Mouse (Mus musculus): ENCODE measurements around the gene Klhl26.

The Klhl26 gene

GRCm38 (mm10) chr8:70440246-70440645, 36.5 kb downstream of the Klhl26 start:
- no peak for DNase-seq

DNA sequence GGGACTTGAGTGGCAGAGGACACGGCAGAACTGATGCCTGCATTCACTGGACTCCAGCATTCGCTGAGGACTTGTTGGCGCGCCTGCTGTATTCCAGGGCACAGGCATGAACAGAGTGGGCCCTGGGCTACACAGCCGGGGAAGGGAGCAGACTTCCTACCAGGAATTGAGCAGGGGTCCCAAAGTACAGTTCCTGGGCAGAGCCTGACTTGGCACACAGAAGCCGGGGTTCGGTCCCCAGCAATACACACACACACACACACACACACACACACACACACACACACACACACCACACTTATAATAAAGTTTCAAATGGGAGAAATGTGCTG, 37.0 kb downstream of the Klhl26 start:
- no peak for DNase-seq

GRCm38 (mm10) chr8:70439055-70439847, 37.5 kb downstream of the Klhl26 start, which contains the start of gene Crtc1:
Crtc1 (minus strand) TSS chr8:70439579.
- peak; percentile 98 for DNase-seq

DNA sequence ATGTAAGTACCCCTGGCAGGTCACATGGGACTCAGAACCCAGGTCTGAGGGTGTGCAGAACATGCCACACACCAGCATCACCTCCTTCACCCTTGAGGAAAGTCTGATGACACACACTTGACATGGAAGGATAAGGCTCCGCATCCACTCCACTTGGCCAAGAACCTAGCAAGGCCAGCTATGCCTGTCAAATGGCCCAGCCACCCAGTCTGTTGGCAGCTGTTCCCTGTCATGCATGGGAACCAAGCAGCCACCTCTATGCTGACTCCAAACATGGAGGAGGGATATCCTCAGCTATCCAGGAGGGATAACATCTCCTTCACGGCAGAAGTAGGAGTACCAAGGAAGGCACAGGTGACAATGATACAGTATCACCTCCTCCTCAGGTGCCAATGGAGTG, 38.3 kb downstream of the Klhl26 start:
- DNase-seq, result no peak

- no peak for DNase-seq
Measured at GRCm38 (mm10) chr8:70435156-70435555, 41.6 kb downstream of the Klhl26 start.

DNA sequence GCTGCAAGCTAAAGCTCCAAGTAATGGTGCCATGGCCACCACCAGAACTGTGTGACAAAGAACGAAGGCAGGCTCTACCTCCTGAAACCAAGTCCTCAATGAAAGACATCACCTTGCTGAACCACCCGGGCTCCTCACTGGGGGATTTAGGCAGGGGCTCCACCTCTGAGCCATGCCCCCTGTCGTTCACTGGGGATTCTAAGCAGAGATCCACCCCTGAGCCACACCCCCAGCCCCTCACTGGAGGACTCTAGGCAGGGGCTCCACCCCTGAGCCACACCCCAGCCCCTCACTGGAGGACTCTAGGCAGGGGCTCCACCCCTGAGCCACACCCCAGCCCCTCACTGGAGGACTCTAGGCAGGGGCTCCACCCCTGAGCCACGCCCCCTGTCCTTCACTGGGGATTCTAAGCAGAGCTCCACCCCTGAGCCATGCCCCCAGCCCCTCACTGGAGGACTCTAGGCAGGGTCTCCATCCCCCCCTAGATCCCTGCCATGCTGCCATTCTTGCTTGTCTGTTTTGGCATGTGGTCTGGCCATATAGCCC, 43.7 kb downstream of the Klhl26 start:
- no peak for DNase-seq

DNA sequence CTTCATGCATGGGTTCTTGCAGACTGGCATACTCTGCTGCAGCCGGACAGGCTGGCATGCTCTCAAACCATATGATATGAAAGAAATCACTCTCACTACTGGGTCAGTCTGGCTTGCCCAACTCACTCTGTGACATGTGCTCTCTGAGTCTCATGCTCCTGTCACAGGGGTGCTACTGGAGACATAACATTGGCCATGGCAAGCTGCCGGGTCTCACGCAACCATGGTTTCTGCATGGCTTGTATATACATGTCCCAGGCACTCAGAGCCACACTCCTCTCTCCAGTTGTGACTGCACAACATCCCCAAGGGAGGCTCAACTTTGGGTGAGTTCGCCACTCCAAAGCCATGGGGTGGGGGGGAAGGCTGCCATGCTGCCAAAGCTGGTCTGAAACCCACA, 45.6 kb downstream of the Klhl26 start:
- no peak for DNase-seq

DNA sequence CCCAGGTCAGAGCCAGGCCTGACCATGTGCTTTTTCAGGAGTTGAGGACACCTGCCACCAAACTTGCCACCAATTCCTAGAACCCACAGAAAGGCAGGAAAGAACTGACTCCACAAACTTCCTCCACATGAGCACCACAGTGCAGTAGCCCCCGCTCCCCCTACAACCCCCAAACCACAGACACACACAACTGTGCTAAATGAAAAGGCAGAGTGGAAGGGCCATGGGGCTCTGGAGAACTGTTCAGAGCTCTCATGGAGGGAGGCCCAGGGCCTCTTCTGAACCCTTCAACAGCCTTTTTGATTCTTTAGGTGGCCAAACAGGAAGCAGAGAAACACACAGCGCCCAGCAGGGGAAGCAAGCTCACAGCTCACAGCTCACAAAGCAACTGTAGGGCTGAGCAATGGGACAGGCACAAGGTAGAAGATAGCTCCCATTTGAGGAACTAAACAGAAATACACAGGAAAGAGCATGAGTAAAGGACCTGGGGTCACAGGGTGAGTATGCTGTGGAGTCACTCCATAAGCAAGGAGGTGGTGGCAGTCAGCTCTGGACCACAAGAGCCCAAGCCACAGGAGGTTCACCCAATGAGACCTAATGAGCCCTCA, 50.4 kb downstream of the Klhl26 start:
- DNase-seq, result no peak

DNA sequence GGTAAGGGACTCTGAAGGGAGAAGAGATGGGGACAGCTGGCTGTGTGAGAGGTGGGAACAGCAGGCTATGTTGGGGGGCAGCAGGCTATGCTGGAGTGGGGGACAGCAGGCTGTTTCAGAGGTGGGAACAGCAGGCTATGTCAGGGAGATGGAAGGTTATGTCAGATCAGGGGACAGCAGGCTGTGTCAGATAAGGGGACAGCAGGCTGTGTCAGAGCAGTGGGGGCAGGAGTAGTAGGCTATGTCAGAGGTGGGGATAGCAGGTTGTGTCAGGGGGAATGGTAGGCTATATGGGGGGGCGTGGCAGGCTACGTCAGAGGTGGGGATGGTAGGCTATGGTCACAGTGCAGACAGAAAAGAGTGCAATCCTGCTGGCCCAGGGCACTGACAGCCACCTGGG, 54.0 kb downstream of the Klhl26 start:
- no peak for DNase-seq

- DNase-seq, result no peak
Measured at GRCm38 (mm10) chr8:70421349-70422104, 55.2 kb downstream of the Klhl26 start.

DNA sequence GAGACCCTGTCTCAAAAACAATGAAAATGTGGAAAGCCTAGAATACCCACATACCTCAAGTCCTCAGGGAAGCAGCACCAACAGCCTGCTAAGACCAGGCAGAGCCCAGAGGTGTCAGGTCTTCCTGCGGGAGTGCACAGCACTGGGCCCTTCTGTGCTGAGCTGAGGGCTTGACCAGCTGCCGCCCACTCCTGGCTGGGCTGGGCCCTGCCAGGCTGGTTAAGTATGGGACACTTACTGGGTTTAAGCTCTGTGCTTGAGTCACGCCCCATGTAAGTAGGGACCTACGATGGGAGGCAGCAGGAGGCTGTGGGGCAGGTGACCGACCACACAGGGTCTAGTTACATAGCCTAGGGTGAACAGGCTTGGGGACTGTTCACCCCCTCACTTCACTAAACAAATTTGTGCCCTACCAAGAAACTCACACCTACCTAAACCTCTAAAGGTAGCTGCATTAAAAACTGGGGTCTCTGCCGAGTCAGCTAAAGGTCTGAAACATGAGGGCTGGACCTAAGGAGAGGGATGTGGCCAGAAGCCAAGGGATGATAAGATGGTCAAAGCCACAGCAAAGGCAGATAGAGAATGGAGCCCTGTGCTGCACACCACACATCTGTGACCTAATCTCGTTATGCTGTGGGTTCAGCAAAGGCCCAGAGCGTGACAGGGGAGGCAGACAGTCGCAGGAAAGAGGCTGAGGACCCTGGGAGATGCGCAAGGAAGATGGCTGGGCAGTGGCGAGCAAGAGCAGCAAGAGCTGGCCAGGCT, 56.7 kb downstream of the Klhl26 start:
- no peak for DNase-seq

DNA sequence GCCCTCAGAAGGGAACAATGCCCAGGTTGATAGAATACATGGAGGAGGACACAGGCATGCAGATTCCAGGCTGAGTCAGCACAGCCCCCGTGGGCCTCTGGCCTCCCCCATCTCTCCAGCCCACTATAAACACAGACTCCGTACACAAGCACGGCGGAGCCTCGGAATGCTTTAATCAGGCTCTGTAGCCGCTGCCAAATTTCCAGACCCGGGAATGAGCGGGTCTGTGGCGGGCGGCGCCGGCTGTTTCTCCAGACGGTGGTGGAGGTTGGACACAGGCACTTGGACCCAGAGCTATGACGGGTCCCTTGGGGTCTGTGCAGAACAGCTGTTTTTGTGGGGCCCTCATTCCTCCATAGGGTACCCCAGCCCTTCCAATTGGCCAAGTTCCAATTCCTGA, 57.8 kb downstream of the Klhl26 start:
- DNase-seq, result peak; percentile 16

- DNase-seq, result no peak
Measured at GRCm38 (mm10) chr8:70417914-70418313, 58.9 kb downstream of the Klhl26 start.

DNA sequence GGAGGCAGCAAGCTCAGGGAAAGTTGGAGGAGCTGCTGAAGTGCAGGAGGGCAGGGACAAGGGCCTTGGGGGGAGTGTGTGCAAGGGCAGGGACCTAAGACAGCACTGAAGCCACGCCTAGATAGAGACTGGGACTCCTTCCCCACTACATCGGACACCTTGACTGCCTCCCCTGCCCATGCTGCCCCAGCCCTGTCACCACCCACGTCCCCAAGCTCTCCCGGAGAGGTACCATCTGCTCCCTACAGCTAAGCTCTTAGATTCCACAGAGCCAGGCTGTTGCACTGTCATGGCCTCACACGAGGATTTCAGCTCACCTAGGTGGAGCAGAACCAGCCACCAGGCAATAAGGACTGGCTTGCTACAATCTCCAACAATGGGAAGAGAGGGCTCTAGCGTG, 59.8 kb downstream of the Klhl26 start:
- no peak for DNase-seq

DNA sequence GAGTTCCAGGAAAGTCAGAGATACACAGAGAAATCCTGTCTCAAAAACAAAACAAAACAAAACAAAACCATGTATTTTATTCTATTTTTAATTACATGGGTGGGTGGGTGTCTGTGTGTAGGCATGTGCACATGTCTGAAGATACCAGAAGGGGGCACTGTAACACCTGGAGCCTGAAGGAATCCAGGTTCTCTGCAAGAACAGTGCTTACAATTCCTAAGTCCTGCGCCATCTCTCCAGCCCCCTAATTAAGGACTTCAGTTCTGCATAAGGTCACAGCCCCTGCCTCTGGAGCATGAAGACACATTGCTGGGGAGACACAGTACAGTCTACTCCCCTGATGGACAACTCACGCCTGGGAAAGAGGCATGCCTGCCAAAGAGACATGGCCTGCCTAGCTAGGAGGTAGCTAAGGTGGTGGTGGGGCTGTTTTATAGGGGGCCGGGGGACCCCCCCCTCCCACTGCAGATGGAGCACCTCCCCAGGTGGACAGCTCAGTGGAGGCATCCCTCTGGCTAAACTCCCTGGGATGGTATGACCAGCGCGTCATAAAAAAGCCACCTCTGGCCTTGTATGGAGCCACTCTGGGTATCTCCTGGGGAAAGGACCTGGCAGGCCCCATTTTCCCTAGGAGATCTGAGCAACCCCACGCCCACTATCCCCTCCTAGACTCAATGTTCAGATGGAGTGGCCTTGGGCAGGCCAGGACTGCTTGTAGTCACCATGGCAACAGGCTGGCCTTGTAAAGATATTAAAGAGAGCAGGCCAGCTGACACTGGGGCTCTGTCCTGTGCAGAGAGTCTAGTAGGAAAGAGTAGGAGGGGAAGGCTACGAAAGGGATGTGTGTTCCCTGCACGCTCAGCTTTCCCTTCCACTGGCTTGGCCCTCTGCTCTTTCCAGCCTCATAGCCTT, 61.0 kb downstream of the Klhl26 start:
- peak; percentile 70 for DNase-seq

DNA sequence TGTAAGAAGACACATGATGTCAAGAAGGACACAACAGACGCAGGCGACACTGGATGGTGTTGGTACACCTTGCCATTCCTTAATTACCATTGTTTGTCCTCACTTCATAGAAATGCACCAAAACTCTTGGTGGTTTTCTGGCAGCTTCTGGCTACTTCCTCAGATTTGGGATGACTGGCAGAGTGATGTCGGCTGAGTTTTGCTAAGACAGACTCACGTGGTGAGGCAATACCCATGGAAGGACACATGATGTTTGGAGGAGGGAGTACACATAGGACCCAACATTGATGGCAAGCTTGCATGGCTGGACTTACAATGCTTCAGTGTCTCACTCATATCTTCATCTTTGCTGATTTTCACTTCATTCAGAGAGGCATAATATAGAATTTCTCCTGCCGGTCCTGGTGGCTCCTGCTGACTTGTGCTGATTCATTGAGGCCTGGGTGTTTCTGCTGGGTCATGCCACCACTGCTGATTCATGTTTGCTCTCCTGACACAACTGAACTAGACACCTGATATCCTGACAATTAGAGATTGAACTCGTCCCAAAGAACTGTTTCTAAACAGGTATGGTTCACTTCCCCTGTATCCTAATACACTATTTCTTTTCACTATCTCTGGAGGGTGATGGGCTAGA, 62.3 kb downstream of the Klhl26 start:
- DNase-seq, result no peak

DNA sequence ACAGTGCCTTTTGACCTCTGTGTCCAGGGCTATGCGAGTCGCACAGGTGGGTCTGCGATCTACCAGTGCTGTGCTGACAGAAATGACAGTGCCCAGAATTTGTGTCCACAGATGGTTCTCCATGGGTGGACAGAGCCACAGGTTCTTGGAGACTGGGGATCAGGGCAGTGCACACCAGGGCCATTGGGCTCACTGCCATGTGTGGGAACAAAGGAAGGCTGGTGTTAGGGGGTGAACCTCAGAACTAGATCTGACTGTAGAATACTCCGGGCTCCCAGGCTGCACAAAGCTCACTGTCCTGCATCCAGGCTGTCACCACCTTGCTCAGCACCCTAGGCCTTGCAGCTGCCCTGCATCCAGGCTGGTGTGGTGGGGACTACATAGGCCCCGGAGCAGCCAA, 66.5 kb downstream of the Klhl26 start:
- no peak for DNase-seq

GRCm38 (mm10) chr8:70409455-70409871, 67.3 kb downstream of the Klhl26 start:
- no peak for DNase-seq

- DNase-seq, result no peak
Measured at GRCm38 (mm10) chr8:70409019-70409418, 67.7 kb downstream of the Klhl26 start.

DNA sequence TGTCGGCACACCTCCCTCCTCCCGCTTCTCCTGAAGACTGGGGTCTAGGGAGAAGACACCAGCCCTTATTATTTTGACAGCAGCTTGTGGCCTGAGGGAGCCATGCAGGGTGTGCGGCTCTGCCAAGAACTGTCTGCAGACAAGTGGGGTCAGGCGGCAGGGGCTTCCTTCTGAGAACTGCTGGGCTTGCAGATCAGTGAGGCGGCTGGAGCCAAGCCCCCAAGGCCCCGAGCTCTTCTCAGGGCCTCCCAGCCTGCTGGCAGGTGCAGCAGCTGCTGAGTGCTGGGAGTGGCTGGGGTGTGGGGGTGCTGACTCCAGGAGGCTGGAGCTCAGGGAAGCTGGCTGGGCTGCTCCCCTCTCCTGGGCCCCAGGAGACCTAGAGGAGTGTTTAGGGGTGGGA, 68.5 kb downstream of the Klhl26 start:
- DNase-seq, result peak; percentile 27

- no peak for DNase-seq
Measured at GRCm38 (mm10) chr8:70406427-70407069, 70.2 kb downstream of the Klhl26 start.

Measured in embryo, embryonic 11 days (tissue).